Mouse (Mus musculus): ENCODE measurements around the gene Rbpj. TPM values are rescaled to one million over a fixed set of nuclear protein-coding genes. Genes with fewer than 3 reads are reported as not detected.

Gene Rbpj
- polyA plus RNA-seq, 2 experiments = 6.5 to 7.0 TPM

- Histone ChIP-seq H3K9ac (replicated peaks) (no peak overlapping the region), H3K27ac (no peak overlapping the region), H3K27me3 (ENCODE audit: control insufficient read depth, insufficient read depth, low read length) (no peaks in the 10 kb centered on the region), H3K4me2 (ENCODE audit: low read depth) (no peak overlapping the region), H3K4me1 (replicated peaks; ENCODE audit: control insufficient read depth in 2 of 2, insufficient read depth in 2 of 2, low read length in 1 of 2) (no peaks in the 10 kb centered on the region), H3K36me3 (replicated peaks; ENCODE audit: control insufficient read depth, insufficient read depth, low read depth) (no peaks in the 10 kb centered on the region), H3K9me3 (ENCODE audit: control insufficient read depth, low read length) (no peaks in the 10 kb centered on the region), H3K4me3 (ENCODE audit: insufficient read depth in 1 of 2, low read depth in 2 of 2, low read length in 2 of 2) (no peak overlapping the region)
- DNase-seq (ENCODE audit: low read depth in 3 of 3, low spot score in 3 of 3) (peak in 1 of 3 experiments; percentile 11), ATAC-seq (ENCODE audit: insufficient read depth) (no peak)
- no peak for TF ChIP-seq EP300 (IDR thresholded peaks at IDR 0.05; ENCODE audit: low read depth)
- TF ChIP-seq CTCF (IDR thresholded peaks at IDR 0.05; ENCODE audit: low read depth) = no peak
- WGBS (ENCODE audit: insufficient replicate concordance) = 57% methylated on average over 10 of the region's 10 CpGs
Measured at GRCm38 (mm10) chr5:53509465-53509864, 43.5 kb downstream of the Rbpj start.

GRCm38 (mm10) chr5:53509927-53510326 is 44.0 kb downstream of the Rbpj start:
- ATAC-seq (ENCODE audit: insufficient read depth) (no peak), DNase-seq (ENCODE audit: low read depth in 3 of 3, low spot score in 3 of 3) (no peak)
- TF ChIP-seq CTCF (IDR thresholded peaks at IDR 0.05; ENCODE audit: low read depth) = no peak
- TF ChIP-seq EP300 (IDR thresholded peaks at IDR 0.05; ENCODE audit: low read depth) = no peak
- Histone ChIP-seq H3K27ac (no peak overlapping the region), H3K9ac (replicated peaks) (no peak overlapping the region), H3K4me2 (ENCODE audit: low read depth) (no peak overlapping the region), H3K27me3 (ENCODE audit: control insufficient read depth, insufficient read depth, low read length) (no peaks in the 10 kb centered on the region), H3K9me3 (ENCODE audit: control insufficient read depth, low read length) (no peaks in the 10 kb centered on the region), H3K36me3 (replicated peaks; ENCODE audit: control insufficient read depth, insufficient read depth, low read depth) (no peaks in the 10 kb centered on the region), H3K4me3 (ENCODE audit: insufficient read depth in 1 of 2, low read depth in 2 of 2, low read length in 2 of 2) (no peak overlapping the region), H3K4me1 (replicated peaks; ENCODE audit: control insufficient read depth in 2 of 2, insufficient read depth in 2 of 2, low read length in 1 of 2) (no peaks in the 10 kb centered on the region)
- 67% methylated on average over 2 of the region's 2 CpGs for WGBS (ENCODE audit: insufficient replicate concordance)

- H3K4me2 ChIP-seq (ENCODE audit: low read depth) = no peak overlapping the region
- H3K9ac ChIP-seq (replicated peaks) = no peak overlapping the region
- no peaks in the 10 kb centered on the region for H3K36me3 ChIP-seq (replicated peaks; ENCODE audit: control insufficient read depth, insufficient read depth, low read depth)
- no peaks in the 10 kb centered on the region for H3K27me3 ChIP-seq (ENCODE audit: control insufficient read depth, insufficient read depth, low read length)
- no peaks in the 10 kb centered on the region for H3K9me3 ChIP-seq (ENCODE audit: control insufficient read depth, low read length)
- no peak overlapping the region for H3K4me3 ChIP-seq (ENCODE audit: insufficient read depth in 1 of 2, low read depth in 2 of 2, low read length in 2 of 2)
- DNase-seq (ENCODE audit: low read depth in 3 of 3, low spot score in 3 of 3) (no peak), ATAC-seq (ENCODE audit: insufficient read depth) (no peak)
- no peaks in the 10 kb centered on the region for H3K4me1 ChIP-seq (replicated peaks; ENCODE audit: control insufficient read depth in 2 of 2, insufficient read depth in 2 of 2, low read length in 1 of 2)
- WGBS (ENCODE audit: insufficient replicate concordance) = 48% methylated on average over 4 of the region's 4 CpGs
- TF ChIP-seq EP300 (IDR thresholded peaks at IDR 0.05; ENCODE audit: low read depth) = no peak
- TF ChIP-seq CTCF (IDR thresholded peaks at IDR 0.05; ENCODE audit: low read depth) = no peak
- H3K27ac ChIP-seq = no peak overlapping the region
Measured at GRCm38 (mm10) chr5:53511426-53511825, 45.5 kb downstream of the Rbpj start.

GRCm38 (mm10) chr5:53514959-53515612 is 49.1 kb downstream of the Rbpj start:
- TF ChIP-seq CTCF (IDR thresholded peaks at IDR 0.05; ENCODE audit: low read depth) = no peak
- no peak for TF ChIP-seq EP300 (IDR thresholded peaks at IDR 0.05; ENCODE audit: low read depth)
- 63% methylated on average over 4 of the region's 4 CpGs for WGBS (ENCODE audit: insufficient replicate concordance)
- no peak overlapping the region for H3K9ac ChIP-seq (replicated peaks)
- no peaks in the 10 kb centered on the region for H3K36me3 ChIP-seq (replicated peaks; ENCODE audit: control insufficient read depth, insufficient read depth, low read depth)
- no peaks in the 10 kb centered on the region for H3K4me1 ChIP-seq (replicated peaks; ENCODE audit: control insufficient read depth in 2 of 2, insufficient read depth in 2 of 2, low read length in 1 of 2)
- no peaks in the 10 kb centered on the region for H3K9me3 ChIP-seq (ENCODE audit: control insufficient read depth, low read length)
- no peak overlapping the region for H3K4me3 ChIP-seq (ENCODE audit: insufficient read depth in 1 of 2, low read depth in 2 of 2, low read length in 2 of 2)
- DNase-seq (ENCODE audit: low read depth in 3 of 3, low spot score in 3 of 3) = no peak
- ATAC-seq (ENCODE audit: insufficient read depth) = no peak
- H3K27ac ChIP-seq = no peak overlapping the region
- no peak overlapping the region for H3K4me2 ChIP-seq (ENCODE audit: low read depth)
- H3K27me3 ChIP-seq (ENCODE audit: control insufficient read depth, insufficient read depth, low read length) = no peaks in the 10 kb centered on the region

GRCm38 (mm10) chr5:53516482-53516881 is 50.5 kb downstream of the Rbpj start:
- 60% methylated on average over 2 of the region's 2 CpGs for WGBS (ENCODE audit: insufficient replicate concordance)
- no peak for TF ChIP-seq CTCF (IDR thresholded peaks at IDR 0.05; ENCODE audit: low read depth)
- no peak for TF ChIP-seq EP300 (IDR thresholded peaks at IDR 0.05; ENCODE audit: low read depth)

More at GRCm38 (mm10) chr5:53516482-53516881, 50.5 kb downstream of the Rbpj start:
- Histone ChIP-seq H3K4me3 (ENCODE audit: insufficient read depth in 1 of 2, low read depth in 2 of 2, low read length in 2 of 2) (no peak overlapping the region), H3K36me3 (replicated peaks; ENCODE audit: control insufficient read depth, insufficient read depth, low read depth) (no peaks in the 10 kb centered on the region), H3K27me3 (ENCODE audit: control insufficient read depth, insufficient read depth, low read length) (no peaks in the 10 kb centered on the region), H3K9me3 (ENCODE audit: control insufficient read depth, low read length) (no peaks in the 10 kb centered on the region), H3K9ac (replicated peaks) (no peak overlapping the region), H3K27ac (no peak overlapping the region), H3K4me2 (ENCODE audit: low read depth) (no peak overlapping the region), H3K4me1 (replicated peaks; ENCODE audit: control insufficient read depth in 2 of 2, insufficient read depth in 2 of 2, low read length in 1 of 2) (no peaks in the 10 kb centered on the region)
- no peak for ATAC-seq (ENCODE audit: insufficient read depth)
- no peak for DNase-seq (ENCODE audit: low read depth in 3 of 3, low spot score in 3 of 3)
